Mouse (Mus musculus): ENCODE measurements around the gene Paics.

- TF ChIP-seq POLR2A (IDR thresholded peaks at IDR 0.05; ENCODE audit: insufficient read length, low read depth) (no peak), REST (IDR thresholded peaks at IDR 0.05; ENCODE audit: insufficient read depth, insufficient read length) (no peak), USF1 (IDR thresholded peaks at IDR 0.05; ENCODE audit: low read depth) (no peak), MYOG (IDR thresholded peaks at IDR 0.05; ENCODE audit: control insufficient read depth in 1 of 3, insufficient read depth in 1 of 3, insufficient read length in 2 of 3, low read depth in 2 of 3) (no peak), CEBPB (IDR thresholded peaks at IDR 0.05; ENCODE audit: insufficient read depth, poor library complexity, severe bottlenecking) (no peak), SRF (IDR thresholded peaks at IDR 0.05; ENCODE audit: control insufficient read depth, insufficient read length, low read depth) (no peak), POLR2AphosphoS2 (IDR thresholded peaks at IDR 0.05; ENCODE audit: insufficient read length, low read depth) (no peak), E2F4 (IDR thresholded peaks at IDR 0.05; ENCODE audit: insufficient read depth) (no peak), MYOD1 (IDR thresholded peaks at IDR 0.05; ENCODE audit: control insufficient read depth in 1 of 3, insufficient read length in 2 of 3, low read depth in 2 of 3) (no peak), TCF12 (IDR thresholded peaks at IDR 0.05; ENCODE audit: insufficient read depth, poor library complexity, severe bottlenecking) (no peak), MAX (IDR thresholded peaks at IDR 0.05; ENCODE audit: low read depth) (no peak), TCF3 (IDR thresholded peaks at IDR 0.05; ENCODE audit: insufficient read length, low read depth) (no peak)
Observed at GRCm38 (mm10) chr5:76944965-76945677, 6.0 kb upstream of the Paics start.
